Mouse (Mus musculus): Measurements from ENCODE around the gene Daw1. TPM values are rescaled to one million over a fixed set of nuclear protein-coding genes. Genes with fewer than 3 reads are reported as not detected.

The Daw1 gene
- polyA plus RNA-seq, 1 experiment from 2014 or later: 0.14 TPM

DNA sequence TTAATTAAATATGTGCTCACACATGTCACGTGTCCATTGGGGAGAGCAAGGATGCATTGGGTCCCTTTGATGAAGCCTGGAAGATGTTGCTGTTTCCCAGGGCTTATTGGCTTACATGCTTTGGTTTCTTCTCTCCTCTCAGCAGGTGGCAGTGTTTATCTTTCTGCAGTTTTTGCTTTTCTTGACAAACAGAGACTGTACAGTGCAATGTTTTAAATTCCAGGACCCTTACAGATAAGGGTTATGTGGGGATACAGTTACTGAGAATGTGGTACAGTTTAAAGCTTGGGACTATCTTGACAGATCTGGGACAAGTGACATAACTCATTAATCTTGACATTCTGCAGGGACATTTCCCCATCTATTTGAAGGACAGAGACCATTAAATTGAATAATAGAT is 58.7 kb downstream of the Daw1 start:
- Histone ChIP-seq H3K9ac (no peak overlapping the region), H3K4me2 (replicated peaks) (no peak overlapping the region), H3K4me3 (no peak overlapping the region), H3K27ac (no peak overlapping the region), H3K27me3 (no peaks in the 10 kb centered on the region), H3K4me1 (no peaks in the 10 kb centered on the region), H3K36me3 (no peaks in the 10 kb centered on the region), H3K9me3 (no peaks in the 10 kb centered on the region)
- no peak for ATAC-seq (ENCODE audit: low FRiP score, low read depth)
- 29% methylated on average over 1 of the region's 1 CpGs for WGBS

- no peak overlapping the region for H3K27ac ChIP-seq
- WGBS: 86% methylated on average over 1 of the region's 1 CpGs
- H3K9ac ChIP-seq: no peak overlapping the region
- H3K4me3 ChIP-seq: no peak overlapping the region
- no peak for ATAC-seq (ENCODE audit: low FRiP score, low read depth)
- no peak overlapping the region for H3K4me2 ChIP-seq (replicated peaks)
- no peaks in the 10 kb centered on the region for H3K27me3 ChIP-seq
- no peaks in the 10 kb centered on the region for H3K9me3 ChIP-seq
- no peaks in the 10 kb centered on the region for H3K36me3 ChIP-seq
- H3K4me1 ChIP-seq: no peaks in the 10 kb centered on the region
These were observed 63.5 kb downstream of the Daw1 start for GRCm38 (mm10) chr1:83223072-83223471.

GRCm38 (mm10) chr1:83224423-83224960 is 64.9 kb downstream of the Daw1 start:
- H3K4me2 ChIP-seq (replicated peaks): no peak overlapping the region
- no peaks in the 10 kb centered on the region for H3K4me1 ChIP-seq
- no peak for ATAC-seq (ENCODE audit: low FRiP score, low read depth)
- no peaks in the 10 kb centered on the region for H3K36me3 ChIP-seq
- no peaks in the 10 kb centered on the region for H3K9me3 ChIP-seq
- no peak overlapping the region for H3K27ac ChIP-seq
- no peaks in the 10 kb centered on the region for H3K27me3 ChIP-seq
- H3K9ac ChIP-seq: no peak overlapping the region
- H3K4me3 ChIP-seq: no peak overlapping the region

- Histone ChIP-seq H3K36me3 (no peaks in the 10 kb centered on the region), H3K27me3 (no peaks in the 10 kb centered on the region), H3K4me2 (replicated peaks) (no peak overlapping the region), H3K4me3 (no peak overlapping the region), H3K4me1 (no peaks in the 10 kb centered on the region), H3K9ac (no peak overlapping the region), H3K27ac (no peak overlapping the region), H3K9me3 (no peaks in the 10 kb centered on the region)
- WGBS: 76% methylated on average over 3 of the region's 3 CpGs
- ATAC-seq (ENCODE audit: low FRiP score, low read depth): no peak
These were observed 68.4 kb downstream of the Daw1 start for GRCm38 (mm10) chr1:83227946-83228345.

- H3K27ac ChIP-seq: no peak overlapping the region
- H3K36me3 ChIP-seq: no peaks in the 10 kb centered on the region
- 66% methylated on average over 1 of the region's 1 CpGs for WGBS
- no peak overlapping the region for H3K4me2 ChIP-seq (replicated peaks)
- no peak overlapping the region for H3K4me3 ChIP-seq
- H3K27me3 ChIP-seq: no peaks in the 10 kb centered on the region
- no peaks in the 10 kb centered on the region for H3K4me1 ChIP-seq
- H3K9ac ChIP-seq: no peak overlapping the region
- no peak for ATAC-seq (ENCODE audit: low FRiP score, low read depth)
- no peaks in the 10 kb centered on the region for H3K9me3 ChIP-seq
These were observed 88.7 kb downstream of the Daw1 start for GRCm38 (mm10) chr1:83248235-83248746.

GRCm38 (mm10) chr1:83251746-83252145 is 92.2 kb downstream of the Daw1 start:
- no peaks in the 10 kb centered on the region for H3K4me1 ChIP-seq
- no peak overlapping the region for H3K9ac ChIP-seq
- H3K9me3 ChIP-seq: no peaks in the 10 kb centered on the region
- H3K27me3 ChIP-seq: no peaks in the 10 kb centered on the region
- no peak overlapping the region for H3K4me3 ChIP-seq
- WGBS: 72% methylated on average over 1 of the region's 1 CpGs
- no peak for ATAC-seq (ENCODE audit: low FRiP score, low read depth)
- no peak overlapping the region for H3K4me2 ChIP-seq (replicated peaks)
- no peak overlapping the region for H3K27ac ChIP-seq
- H3K36me3 ChIP-seq: no peaks in the 10 kb centered on the region

Other genes starting within 250 kb of the Daw1 start
- 0.18 TPM in 1 of 2 replicates, not detected in the other for gene A030005L19Rik, start 246.4 kb upstream of the Daw1 start, polyA plus RNA-seq (2015; fragmentation: Nextera tagmentation; extraction: Ambion mirVana)
- not detected in 2 replicates for gene A030014E15Rik, start 234.8 kb upstream of the Daw1 start, polyA plus RNA-seq (2015; fragmentation: Nextera tagmentation; extraction: Ambion mirVana)
- gene Gm6217, start 228.4 kb upstream of the Daw1 start, polyA plus RNA-seq (2015; fragmentation: Nextera tagmentation; extraction: Ambion mirVana): not detected in 2 replicates
- not detected in 2 replicates for gene A030003K21Rik, start 216.4 kb upstream of the Daw1 start, polyA plus RNA-seq (2015; fragmentation: Nextera tagmentation; extraction: Ambion mirVana)
- gene Gm7544, start 203.7 kb upstream of the Daw1 start, polyA plus RNA-seq (2015; fragmentation: Nextera tagmentation; extraction: Ambion mirVana): not detected in 2 replicates
- gene Gm47955, start 199.5 kb upstream of the Daw1 start, polyA plus RNA-seq (2015; fragmentation: Nextera tagmentation; extraction: Ambion mirVana): not detected in 2 replicates
- not detected in 2 replicates for gene Gm47959, start 159.2 kb upstream of the Daw1 start, polyA plus RNA-seq (2015; fragmentation: Nextera tagmentation; extraction: Ambion mirVana)
- 0.38 and 0.43 TPM in 2 replicates for gene Slc19a3, start 121.3 kb upstream of the Daw1 start, polyA plus RNA-seq (2015; fragmentation: Nextera tagmentation; extraction: Ambion mirVana)
- gene Krtap28-10, start 117.3 kb upstream of the Daw1 start, polyA plus RNA-seq (2015; fragmentation: Nextera tagmentation; extraction: Ambion mirVana): not detected in 2 replicates
- not detected in 2 replicates for gene Gm47969, start 114.8 kb upstream of the Daw1 start, polyA plus RNA-seq (2015; fragmentation: Nextera tagmentation; extraction: Ambion mirVana)
- gene A030005K14Rik, start 100.4 kb upstream of the Daw1 start, polyA plus RNA-seq (2015; fragmentation: Nextera tagmentation; extraction: Ambion mirVana): not detected in 2 replicates
- not detected in 2 replicates for gene Krtap28-13, start 98.8 kb upstream of the Daw1 start, polyA plus RNA-seq (2015; fragmentation: Nextera tagmentation; extraction: Ambion mirVana)
- gene Ccl20, start 43.0 kb upstream of the Daw1 start, polyA plus RNA-seq (2015; fragmentation: Nextera tagmentation; extraction: Ambion mirVana): not detected in 2 replicates
- 1.1 TPM in 2 replicates for gene Sphkap, start 248.4 kb downstream of the Daw1 start, polyA plus RNA-seq (2015; fragmentation: Nextera tagmentation; extraction: Ambion mirVana)